Mouse (Mus musculus): Measurements from ENCODE around the gene Gm40193.

GRCm38 (mm10) chr11:70526211-70526610 is 6.5 kb downstream of the Gm40193 start:
- TF ChIP-seq FLI1 (IDR thresholded peaks at IDR 0.05; ENCODE audit: low read length): no peak
- no peak for TF ChIP-seq GATA1 (IDR thresholded peaks at IDR 0.05; ENCODE audit: borderline replicate concordance, low read length)
